Comparison of ENCODE assay signal across 20 mouse cellular contexts in the genomic region with DNA sequence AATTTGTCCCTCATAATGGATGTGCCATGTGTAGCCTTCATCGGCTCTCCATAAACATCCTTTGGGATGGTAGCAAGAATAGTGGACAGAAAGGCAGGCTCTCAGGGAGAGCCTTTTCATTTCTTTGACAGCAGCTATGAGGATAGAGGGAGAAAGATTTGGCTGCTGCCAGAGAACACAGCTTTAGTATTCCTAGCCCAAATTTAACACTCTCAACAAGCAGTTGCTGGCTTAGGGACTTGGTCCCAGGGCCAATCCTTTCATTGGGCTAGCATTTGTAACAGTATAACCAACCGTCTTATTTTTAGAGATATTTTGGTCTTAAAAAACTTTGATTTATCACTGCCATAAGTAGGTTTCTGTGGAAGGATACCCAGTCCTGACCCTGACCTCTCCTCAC. TPM values are rescaled to one million over a fixed set of nuclear protein-coding genes. Genes with fewer than 3 reads are reported as not detected.
DNase-seq lines count a peak whose midpoint lies in the region; ATAC-seq lines count a peak whose summit lies in the region.
"Had no signal": no experiment of that assay in that cellular context is flagged by ENCODE, and none has a peak within 500 bp of the region (broad histone marks: within the 10 kb centered on the region; RNA-seq: fewer than 3 reads in every experiment).

No protein-coding gene starts in this region.

- H3K27ac ChIP-seq in embryonic facial prominence, embryonic 13.5 days, result 0 out of 2 replicates have a peak overlapping the region, but pooled peaks have one; percentile 1
- H3K27ac ChIP-seq in embryonic facial prominence, embryonic 10.5 days (replicated peaks), result no peak overlapping the region
- H3K27ac ChIP-seq in limb, embryonic 15.5 days, result peak overlapping the region; percentile 64
- H3K27ac ChIP-seq: heart, embryonic 10.5 days; liver, embryonic 13.5 days had no signal

- H3K4me2 ChIP-seq in embryonic facial prominence, embryonic 13.5 days, result no peak overlapping the region
- no peak overlapping the region for H3K4me2 ChIP-seq in limb, embryonic 15.5 days
- H3K4me2 ChIP-seq: liver, embryonic 13.5 days had no signal

- 81% methylated on average over 2 of the region's 2 CpGs for WGBS in embryonic facial prominence, embryonic 13.5 days
- WGBS in embryonic facial prominence, embryonic 10.5 days, result 88% methylated on average over 2 of the region's 2 CpGs
- WGBS in limb, embryonic 15.5 days, result 73% methylated on average over 2 of the region's 2 CpGs

- no peaks in the 10 kb centered on the region for H3K36me3 ChIP-seq in embryonic facial prominence, embryonic 13.5 days
- no peaks in the 10 kb centered on the region for H3K36me3 ChIP-seq in embryonic facial prominence, embryonic 10.5 days (replicated peaks)
- H3K36me3 ChIP-seq in limb, embryonic 15.5 days, result no peaks in the 10 kb centered on the region
- H3K36me3 ChIP-seq: heart, embryonic 10.5 days; liver, embryonic 13.5 days had no signal

- H3K27me3 ChIP-seq in embryonic facial prominence, embryonic 13.5 days, result no peaks in the 10 kb centered on the region
- H3K27me3 ChIP-seq in embryonic facial prominence, embryonic 10.5 days (replicated peaks; ENCODE audit: low read depth, poor library complexity, severe bottlenecking), result no peaks in the 10 kb centered on the region
- no peaks in the 10 kb centered on the region for H3K27me3 ChIP-seq in limb, embryonic 15.5 days
- H3K27me3 ChIP-seq: CH12.LX; liver, embryonic 13.5 days had no signal

- H3K4me3 ChIP-seq in embryonic facial prominence, embryonic 13.5 days, result no peak overlapping the region
- H3K4me3 ChIP-seq in embryonic facial prominence, embryonic 10.5 days, result no peak overlapping the region
- H3K4me3 ChIP-seq in limb, embryonic 15.5 days, result no peak overlapping the region
- H3K4me3 ChIP-seq: heart, embryonic 10.5 days; liver, embryonic 13.5 days had no signal

- H3K4me1 ChIP-seq in embryonic facial prominence, embryonic 13.5 days, result no peaks in the 10 kb centered on the region
- no peaks in the 10 kb centered on the region for H3K4me1 ChIP-seq in embryonic facial prominence, embryonic 10.5 days
- no peaks in the 10 kb centered on the region for H3K4me1 ChIP-seq in limb, embryonic 15.5 days
- H3K4me1 ChIP-seq: heart, embryonic 10.5 days; liver, embryonic 13.5 days had no signal

- no peak overlapping the region for H3K9ac ChIP-seq in embryonic facial prominence, embryonic 13.5 days
- no peak overlapping the region for H3K9ac ChIP-seq in limb, embryonic 15.5 days
- H3K9ac ChIP-seq: liver, embryonic 13.5 days had no signal

- no peak for ATAC-seq in embryonic facial prominence, embryonic 13.5 days (ENCODE audit: insufficient number of reproducible peaks, insufficient read depth, low FRiP score, low TSS enrichment, low read depth)
- ATAC-seq in limb, embryonic 15.5 days (ENCODE audit: insufficient number of reproducible peaks, low FRiP score, low TSS enrichment, low read depth), result no peak
- ATAC-seq in megakaryocyte progenitor cell, adult 5-6 weeks (replicated peaks; ENCODE audit: poor library complexity), result no peak

- intact Hi-C loops in heart, postnatal 10 days (cut with DNase I), result no loop called here

- no peaks in the 10 kb centered on the region for H3K9me3 ChIP-seq in embryonic facial prominence, embryonic 13.5 days
- no peaks in the 10 kb centered on the region for H3K9me3 ChIP-seq in embryonic facial prominence, embryonic 10.5 days
- no peaks in the 10 kb centered on the region for H3K9me3 ChIP-seq in limb, embryonic 15.5 days
- H3K9me3 ChIP-seq: heart, embryonic 10.5 days; liver, embryonic 13.5 days had no signal

- no peak for DNase-seq in embryonic facial prominence, embryonic 10.5 days (ENCODE audit: low spot score)
- DNase-seq in right cerebral cortex, postnatal 10 days (ENCODE audit: low spot score in 2 of 2), result peak; percentile 37 to 50
- no peak for DNase-seq in right cerebral cortex, postnatal 4 days
- no peak for DNase-seq in heart, postnatal 10 days
- DNase-seq in spleen, postnatal 4 days (ENCODE audit: low spot score in 2 of 2), result no peak
- DNase-seq: cerebellum, adult 9-11 months; gastrocnemius, postnatal 14 days; kidney, adult 2 months; kidney, postnatal 4 days; liver, embryonic 13.5 days; lung, postnatal 10 days; right cerebral cortex, postnatal 25 days; thymus, adult 2 months had no signal

RNA-seq across cellular contexts. Expression of a gene that starts 7.8 kb away (rescaled TPM):
- 15.9 and 17.4 TPM in 2 replicates for polyA plus RNA-seq in embryonic facial prominence, embryonic 13.5 days (2015; fragmentation: Nextera tagmentation; extraction: Ambion mirVana)
- 15.6 and 18.4 TPM in 2 replicates for polyA plus RNA-seq in embryonic facial prominence, embryonic 10.5 days (2016; fragmentation: Nextera tagmentation; extraction: Ambion mirVana)
- polyA plus RNA-seq in limb, embryonic 15.5 days (2015; fragmentation: Nextera tagmentation; extraction: Ambion mirVana), result 11.5 and 14.1 TPM in 2 replicates
- 10 to 100 TPM; 18.5 to 18.6 TPM for total RNA-seq in heart, postnatal 10 days (2021)
- 26.8 and 31.4 TPM in 2 replicates for total RNA-seq in megakaryocyte progenitor cell, adult 5-6 weeks (2015)
- total RNA-seq in megakaryocyte progenitor cell, adult 5-6 weeks (2017), result 22.7 and 26.7 TPM in 2 replicates

RNA-seq across cellular contexts. Expression of a gene that starts 55.5 kb away (rescaled TPM):
- polyA plus RNA-seq in embryonic facial prominence, embryonic 13.5 days (2015; fragmentation: Nextera tagmentation; extraction: Ambion mirVana), result not detected in 2 replicates
- polyA plus RNA-seq in embryonic facial prominence, embryonic 10.5 days (2016; fragmentation: Nextera tagmentation; extraction: Ambion mirVana), result not detected in 2 replicates
- polyA plus RNA-seq in limb, embryonic 15.5 days (2015; fragmentation: Nextera tagmentation; extraction: Ambion mirVana), result 0.98 and 1.2 TPM in 2 replicates
- 1 to 10 TPM in 1 of 2 experiments, not detected in 1; 4.2 TPM for total RNA-seq in heart, postnatal 10 days (2021)
- not detected in 2 replicates for total RNA-seq in megakaryocyte progenitor cell, adult 5-6 weeks (2015)
- not detected in 2 replicates for total RNA-seq in megakaryocyte progenitor cell, adult 5-6 weeks (2017)
- total RNA-seq: CH12.LX; gastrocnemius, postnatal 14 days; hematopoietic stem cell, adult 5-6 weeks; left cerebral cortex, adult 18-20 months had no signal
- polyA plus RNA-seq: heart, embryonic 10.5 days; liver, embryonic 13.5 days had no signal

Comparison
In these comparisons a context has a peak if more than half of its experiments do, and no peak if none do; other contexts are left out.
1. DNase-seq: peak in right cerebral cortex, postnatal 10 days (2 of 2); none in embryonic facial prominence, embryonic 10.5 days (single experiment), right cerebral cortex, postnatal 4 days (single experiment), heart, postnatal 10 days (0 of 2) and spleen, postnatal 4 days (0 of 2).